Mouse (Mus musculus) MEL (cell line): Measurements from ENCODE around the gene 4930548H24Rik. TPM values are rescaled to one million over a fixed set of nuclear protein-coding genes. Genes with fewer than 3 reads are reported as not detected.

ENCODE experiments used
- DNase-seq: peaks from one replicate; pipeline ENCODE4 v3.0.0; 2011; ENCODE audit warnings: low read depth, low spot score
- H3K27ac ChIP-seq: 2 replicates; pipeline ENCODE4 v1.5.1; 2012; ENCODE audit warnings: low read depth, mild to moderate bottlenecking, control low read depth, low read length, moderate library complexity; ENCODE audit not compliant: control insufficient read depth
- H3K27me3 ChIP-seq, 2 experiments: fragments of 150-350 bp in 1 of 2; sonication (generic) in 1 of 2; 2 replicates each; pipeline ENCODE4 v1.6.1; 2012; ENCODE audit warnings: low read length in 2 of 2, mild to moderate bottlenecking in 2 of 2, improper control_type of control experiment in 1 of 2, moderate library complexity in 1 of 2; ENCODE audit not compliant: insufficient read depth in 2 of 2, control insufficient read depth in 1 of 2
- H3K36me3 ChIP-seq, 2 experiments: 2 replicates each; pipeline ENCODE4 v1.6.1; 2012 to 2014; ENCODE audit warnings: low read length in 2 of 2, improper control_type of control experiment in 1 of 2, inconsistent platforms in 1 of 2, mild to moderate bottlenecking in 1 of 2; ENCODE audit not compliant: insufficient read depth in 2 of 2, control insufficient read depth in 1 of 2
- H3K4me1 ChIP-seq, 2 experiments: fragments of 150-350 bp in 1 of 2; sonication (generic) in 1 of 2; 2 replicates each; pipeline ENCODE4 v1.6.1; 2012; ENCODE audit warnings: low read length in 2 of 2, improper control_type of control experiment in 1 of 2, mild to moderate bottlenecking in 1 of 2; ENCODE audit not compliant: insufficient read depth in 2 of 2, control insufficient read depth in 1 of 2
- H3K4me3 ChIP-seq, 2 experiments: fragments of 150-350 bp in 1 of 2; sonication (generic) in 1 of 2; 2 replicates each; pipeline ENCODE4 v1.5.1; 2012; ENCODE audit warnings: low read depth in 2 of 2, low read length in 2 of 2, mild to moderate bottlenecking in 2 of 2, moderate library complexity in 2 of 2, control low read depth in 1 of 2, improper control_type of control experiment in 1 of 2; ENCODE audit not compliant: control insufficient read depth in 1 of 2, insufficient read depth in 1 of 2
- H3K79me2 ChIP-seq: 2 replicates; pipeline ENCODE4 v1.6.1; 2012; ENCODE audit warnings: mild to moderate bottlenecking, low read length, moderate library complexity; ENCODE audit not compliant: control insufficient read depth, poor library complexity, insufficient read depth
- H3K9ac ChIP-seq: 2 replicates; pipeline ENCODE4 v1.6.1; 2012; ENCODE audit warnings: low read depth, mild to moderate bottlenecking, control low read depth, low read length, moderate library complexity; ENCODE audit not compliant: control insufficient read depth, poor library complexity, severe bottlenecking
- H3K9me3 ChIP-seq: fragments of 150-350 bp; sonication (generic); replicated peaks from 2 replicates; pipeline ENCODE4 v1.6.1; 2012; ENCODE audit warnings: mild to moderate bottlenecking, low read length, improper control_type of control experiment, moderate library complexity; ENCODE audit not compliant: insufficient read depth
- BHLHE40 ChIP-seq: IDR thresholded peaks from 2 replicates; pipeline ENCODE4 v1.6.1; 2012; ENCODE audit warnings: low read depth, mild to moderate bottlenecking, inconsistent platforms, low read length, improper control_type of control experiment, borderline replicate concordance
- CHD1 ChIP-seq: IDR thresholded peaks from 2 replicates; pipeline ENCODE4 v1.6.1; 2012; ENCODE audit warnings: low read depth, mild to moderate bottlenecking, inconsistent platforms, low read length, improper control_type of control experiment
- CHD2 ChIP-seq: IDR thresholded peaks from 2 replicates; pipeline ENCODE4 v1.6.1; 2011; ENCODE audit warnings: low read length, improper control_type of control experiment
- CTCF ChIP-seq, 3 experiments: IDR thresholded peaks in 2 of 3; conservative IDR thresholded peaks in 1 of 3; 2 replicates each; pipeline ENCODE4 v1.5.1; 2011 to 2012; ENCODE audit warnings: low read length in 3 of 3, low read depth in 2 of 3, mild to moderate bottlenecking in 2 of 3, improper control_type of control experiment in 1 of 3, inconsistent platforms in 1 of 3, mixed read lengths in 1 of 3, moderate library complexity in 1 of 3; ENCODE audit not compliant: control insufficient read depth in 1 of 3, insufficient read depth in 1 of 3, poor library complexity in 1 of 3, severe bottlenecking in 1 of 3
- EP300 ChIP-seq, 2 experiments: IDR thresholded peaks; 2 replicates each; pipeline ENCODE4 v1.6.1; 2011; ENCODE audit warnings: improper control_type of control experiment in 2 of 2, low read length in 2 of 2, low read depth in 1 of 2, mild to moderate bottlenecking in 1 of 2
- GATA1 ChIP-seq: IDR thresholded peaks from 2 replicates; pipeline ENCODE4 v1.6.1; 2011; ENCODE audit warnings: low read depth, low read length, improper control_type of control experiment
- HCFC1 ChIP-seq: IDR thresholded peaks from 2 replicates; pipeline ENCODE4 v1.6.1; 2012; ENCODE audit warnings: low read depth, mild to moderate bottlenecking, inconsistent platforms, low read length, improper control_type of control experiment, moderate library complexity
- KAT2A ChIP-seq: conservative IDR thresholded peaks from 2 replicates; pipeline ENCODE4 v1.6.1; 2012; ENCODE audit warnings: low read depth, low read length, improper control_type of control experiment, inconsistent platforms
- MAX ChIP-seq: IDR thresholded peaks from 2 replicates; pipeline ENCODE4 v1.6.1; 2011; ENCODE audit warnings: low read length, improper control_type of control experiment
- MAZ ChIP-seq: IDR thresholded peaks from 2 replicates; pipeline ENCODE4 v1.6.1; 2012; ENCODE audit warnings: low read depth, mild to moderate bottlenecking, inconsistent platforms, low read length, improper control_type of control experiment
- MEF2A ChIP-seq: IDR thresholded peaks from 2 replicates; pipeline ENCODE4 v1.6.1; 2014; ENCODE audit warnings: low read depth, mild to moderate bottlenecking, inconsistent platforms, low read length, improper control_type of control experiment; ENCODE audit not compliant: poor library complexity, insufficient replicate concordance, severe bottlenecking; ENCODE audit errors: extremely low read depth
- MXI1 ChIP-seq: IDR thresholded peaks from 2 replicates; pipeline ENCODE4 v1.6.1; 2011; ENCODE audit warnings: mild to moderate bottlenecking, low read depth, low read length, improper control_type of control experiment
- MYB ChIP-seq: IDR thresholded peaks from 2 replicates; pipeline ENCODE4 v1.6.1; 2011; ENCODE audit warnings: mild to moderate bottlenecking, low read depth, low read length, improper control_type of control experiment
- MYC ChIP-seq: IDR thresholded peaks from 2 replicates; pipeline ENCODE4 v1.6.1; 2011; ENCODE audit warnings: low read depth, mild to moderate bottlenecking, low read length, improper control_type of control experiment, moderate library complexity
- NRF1 ChIP-seq: IDR thresholded peaks from 2 replicates; pipeline ENCODE4 v1.6.1; 2014; ENCODE audit warnings: low read depth, mild to moderate bottlenecking, inconsistent platforms, low read length, improper control_type of control experiment, moderate library complexity; ENCODE audit not compliant: poor library complexity, insufficient read depth, severe bottlenecking
- POLR2A ChIP-seq, 2 experiments: IDR thresholded peaks; 2 replicates each; pipeline ENCODE4 v1.6.1; 2011 to 2012; ENCODE audit warnings: low read length in 2 of 2, mild to moderate bottlenecking in 2 of 2, control low read depth in 1 of 2, improper control_type of control experiment in 1 of 2, low read depth in 1 of 2, moderate library complexity in 1 of 2; ENCODE audit not compliant: control insufficient read depth in 1 of 2, insufficient read depth in 1 of 2, poor library complexity in 1 of 2
- POLR2AphosphoS2 ChIP-seq: IDR thresholded peaks from 2 replicates; pipeline ENCODE4 v1.6.1; 2011; ENCODE audit warnings: low read length, improper control_type of control experiment
- POLR2AphosphoS5 ChIP-seq: IDR thresholded peaks from 2 replicates; pipeline ENCODE4 v1.6.1; 2012; ENCODE audit warnings: low read depth, borderline replicate concordance, mild to moderate bottlenecking, inconsistent platforms, low read length, moderate library complexity, mixed read lengths
- RCOR1 ChIP-seq: IDR thresholded peaks from 2 replicates; pipeline ENCODE4 v1.6.1; 2012; ENCODE audit warnings: low read depth, mild to moderate bottlenecking, inconsistent platforms, low read length, improper control_type of control experiment
- SIN3A ChIP-seq: IDR thresholded peaks from 2 replicates; pipeline ENCODE4 v1.6.1; 2012; ENCODE audit warnings: low read length, improper control_type of control experiment, inconsistent platforms
- SMC3 ChIP-seq: IDR thresholded peaks from 2 replicates; pipeline ENCODE4 v1.6.1; 2011; ENCODE audit warnings: low read depth, low read length, improper control_type of control experiment
- TCF12 ChIP-seq: IDR thresholded peaks from 2 replicates; pipeline ENCODE4 v1.6.1; 2014; ENCODE audit warnings: low read depth, mild to moderate bottlenecking, inconsistent platforms, low read length, improper control_type of control experiment, moderate library complexity
- UBTF ChIP-seq: IDR thresholded peaks from 2 replicates; pipeline ENCODE4 v1.6.1; 2012; ENCODE audit warnings: low read depth, mild to moderate bottlenecking, inconsistent platforms, low read length, improper control_type of control experiment, moderate library complexity, borderline replicate concordance; ENCODE audit not compliant: insufficient read depth
- USF1 ChIP-seq: IDR thresholded peaks from 2 replicates; pipeline ENCODE4 v1.6.1; 2014; ENCODE audit warnings: low read depth, mild to moderate bottlenecking, inconsistent platforms, low read length, improper control_type of control experiment, moderate library complexity
- USF2 ChIP-seq, 2 experiments: IDR thresholded peaks; 2 replicates each; pipeline ENCODE4 v1.6.1; 2011 to 2012; ENCODE audit warnings: improper control_type of control experiment in 2 of 2, low read length in 2 of 2, borderline replicate concordance in 1 of 2, inconsistent platforms in 1 of 2, low read depth in 1 of 2, mild to moderate bottlenecking in 1 of 2; ENCODE audit not compliant: insufficient read depth in 1 of 2
- ZC3H11A ChIP-seq: IDR thresholded peaks from 2 replicates; pipeline ENCODE4 v1.6.1; 2012; ENCODE audit warnings: low read depth, mild to moderate bottlenecking, inconsistent platforms, low read length, improper control_type of control experiment
- ZKSCAN1 ChIP-seq: IDR thresholded peaks from 2 replicates; pipeline ENCODE4 v1.6.1; 2012; ENCODE audit warnings: low read depth, mild to moderate bottlenecking, inconsistent platforms, low read length, improper control_type of control experiment, moderate library complexity
- ZMIZ1 ChIP-seq: IDR thresholded peaks from 2 replicates; pipeline ENCODE4 v1.6.1; 2012; ENCODE audit warnings: low read depth, mild to moderate bottlenecking, inconsistent platforms, low read length, improper control_type of control experiment, moderate library complexity
- polyA plus RNA-seq, 2 experiments: library from polyadenylated mRNA; stranded (reverse) in 1 of 2; unstranded in 1 of 2; fragments of >175 nt in 1 of 2; fragments of >200 nt in 1 of 2; gene quantifications; 2 replicates each; pipeline versions ENCODE4 v1.2.1 to v1.2.4; 2012; ENCODE audit warnings: low replicate concordance in 2 of 2, low read depth in 1 of 2; ENCODE audit not compliant: insufficient read length in 2 of 2, insufficient read depth in 1 of 2, missing spikeins in 1 of 2
- total RNA-seq: library from RNA; depleted of rRNA; stranded (reverse); fragments of 300-350 nt; gene quantifications from 2 replicates; pipeline ENCODE4 v1.2.3, GENCODE M21; 2012

4930548H24Rik gene
- total and polyA plus RNA-seq, 3 experiments: 0.13 to 0.15 TPM; not detected in 1

DNA sequence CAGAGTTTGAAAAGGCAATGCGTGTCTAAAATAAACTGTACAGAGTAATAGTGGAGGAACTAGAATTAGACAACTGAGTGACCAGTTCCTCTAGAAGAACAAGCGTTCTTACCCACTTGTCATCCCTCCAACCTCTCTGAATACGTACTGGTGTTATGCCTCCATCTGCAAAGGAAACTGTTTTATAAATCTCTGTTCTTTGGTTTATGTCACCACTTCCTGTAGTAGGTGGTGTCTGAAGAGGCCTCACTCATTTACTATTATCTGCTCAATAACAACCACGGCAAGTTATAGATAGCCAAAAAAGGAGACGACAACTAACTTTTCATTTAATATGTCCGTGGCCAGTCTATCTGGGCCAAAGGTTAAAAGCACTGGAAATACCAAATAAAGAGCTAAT is 35.0 kb downstream of the 4930548H24Rik start:
- Histone ChIP-seq H3K27me3 (no peaks in the 10 kb centered on the region), H3K36me3 (peaks cover under 1 to 8% of the 10 kb centered on the region in 2 experiments), H3K4me3 (no peak overlapping the region), H3K4me1 (peaks cover 0 to 2% of the 10 kb centered on the region in 2 experiments; a peak in 2 of 4 replicates), H3K27ac (no peak overlapping the region), H3K9ac (no peak overlapping the region), H3K79me2 (no peaks in the 10 kb centered on the region; the same call in 1 of the 2 replicates), H3K9me3 (no peaks in the 10 kb centered on the region)
- no peak for DNase-seq
- TF ChIP-seq MYC (no peak), POLR2AphosphoS5 (no peak), HCFC1 (no peak), ZKSCAN1 (no peak), USF2 (IDR thresholded peaks at IDR 0.05; ENCODE audit: borderline replicate concordance in 1 of 2, insufficient read depth in 1 of 2, low read depth in 1 of 2, low read length in 2 of 2) (no peak), MXI1 (no peak), USF1 (no peak), CTCF (IDR thresholded peaks at IDR 0.05 in 2 of 3, conservative IDR thresholded peaks at IDR 0.05 in 1 of 3; ENCODE audit: control insufficient read depth in 1 of 3, insufficient read depth in 1 of 3, low read depth in 2 of 3, low read length in 3 of 3, poor library complexity in 1 of 3, severe bottlenecking in 1 of 3) (no peak), GATA1 (no peak), CHD1 (no peak), BHLHE40 (no peak), EP300 (IDR thresholded peaks at IDR 0.05; ENCODE audit: low read depth in 1 of 2, low read length in 2 of 2) (no peak), SMC3 (no peak), MEF2A (no peak)

DNA sequence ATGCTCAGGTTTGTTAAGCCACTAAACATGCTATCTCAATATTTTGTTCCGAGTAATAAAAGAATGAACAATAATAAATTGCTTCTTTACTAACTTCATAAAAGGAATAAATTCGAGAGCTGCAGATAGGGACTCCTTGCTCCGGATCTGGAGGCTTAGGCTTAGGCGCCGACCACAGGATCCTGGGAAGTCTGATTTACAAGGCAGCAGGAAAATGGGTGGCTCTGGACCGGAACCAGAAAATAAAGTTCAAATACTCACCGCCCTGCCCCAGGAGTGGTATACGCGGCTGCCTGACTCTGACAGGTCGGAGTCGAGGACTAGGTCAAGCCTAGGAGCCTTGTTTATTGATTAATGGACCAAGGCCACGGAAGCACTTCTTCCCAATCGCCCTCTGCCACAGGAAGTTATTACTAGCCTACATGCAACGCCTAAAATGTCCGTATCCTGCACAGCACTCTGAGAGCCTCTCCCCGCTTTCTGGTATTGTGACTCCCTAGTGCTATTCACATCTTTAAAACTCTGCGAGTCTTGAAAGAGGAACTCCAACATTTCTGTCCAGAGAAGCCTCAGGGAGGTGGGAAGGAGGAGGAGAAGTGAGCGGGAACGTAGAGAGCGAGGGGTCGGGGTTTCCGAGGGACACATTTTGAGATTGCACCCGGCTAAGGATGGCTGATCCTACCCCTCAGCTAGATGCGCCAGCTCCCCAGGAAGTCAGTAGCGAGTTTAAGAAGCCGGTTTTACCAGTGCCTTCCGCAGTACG is 41.0 kb downstream of the 4930548H24Rik start, which contains the start of gene Slc4a1ap:
Gene Slc4a1ap (plus strand): TSS at position 642 of the 763 bp plus-strand sequence.
- peaks cover 13% of the 10 kb centered on the region for H3K79me2 ChIP-seq
- peak within 1 kb of the TSS; percentile 81 to 96 for H3K4me3 ChIP-seq
- H3K9ac ChIP-seq: peak within 1 kb of the TSS; percentile 84
- H3K36me3 ChIP-seq: peaks cover 8 to 19% of the 10 kb centered on the region in 2 experiments
- H3K9me3 ChIP-seq: no peaks in the 10 kb centered on the region
- H3K27me3 ChIP-seq: no peaks in the 10 kb centered on the region
- peaks cover 0 to 11% of the 10 kb centered on the region in 2 experiments; a peak in 3 of 4 replicates for H3K4me1 ChIP-seq
- peak within 1 kb of the TSS; percentile 88 for H3K27ac ChIP-seq
- peak; percentile 95 for DNase-seq
- TF ChIP-seq MEF2A (no peak), BHLHE40 (no peak), MYB (no peak), POLR2AphosphoS5 (no peak), SIN3A (peak; percentile 80), TCF12 (peak; percentile 50; the same call in 1 of the 2 replicates), NRF1 (no peak), ZMIZ1 (no peak), ZC3H11A (no peak), CTCF (IDR thresholded peaks at IDR 0.05 in 2 of 3, conservative IDR thresholded peaks at IDR 0.05 in 1 of 3; ENCODE audit: control insufficient read depth in 1 of 3, insufficient read depth in 1 of 3, low read depth in 2 of 3, low read length in 3 of 3, poor library complexity in 1 of 3, severe bottlenecking in 1 of 3) (no peak), RCOR1 (no peak), USF1 (no peak), CHD2 (peak; percentile 89), MAZ (peak; percentile 5; the same call in 1 of the 2 replicates), HCFC1 (peak; percentile 92), POLR2A (IDR thresholded peaks at IDR 0.05; ENCODE audit: control insufficient read depth in 1 of 2, insufficient read depth in 1 of 2, low read depth in 1 of 2, low read length in 2 of 2, poor library complexity in 1 of 2) (peak; percentile 74 to 91), POLR2AphosphoS2 (peak; percentile 70; the same call in 1 of the 2 replicates), MXI1 (peak; percentile 73), MAX (no peak), MYC (no peak), KAT2A (peak; percentile 88), UBTF (0 out of 2 replicates have a peak, but pooled peaks have one; percentile 56), ZKSCAN1 (no peak)
